Mouse (Mus musculus) neural tube, embryonic 11.5 days (tissue): ENCODE data around the gene Parpbp. TPM values are rescaled to one million over a fixed set of nuclear protein-coding genes. Genes with fewer than 3 reads are reported as not detected.

Experiments used
- ATAC-seq: fragments of 200-750 bp; cut with Nextera tagmentation; 2 replicates; pipeline ENCODE4 v1.8.0; 2017; ENCODE audit warnings: moderate number of reproducible peaks, mild to moderate bottlenecking, moderate TSS enrichment, moderate library complexity; ENCODE audit not compliant: insufficient read depth, low FRiP score, low TSS enrichment
- DNase-seq: peaks from one replicate; pipeline ENCODE4 v3.0.0-alpha.2; 2015; ENCODE audit warnings: low spot score
- H3K27ac ChIP-seq: fragments of 300-500 bp; sonication (generic); 2 replicates; pipeline ENCODE4 v1.5.1; 2014; ENCODE audit warnings: low read depth, mild to moderate bottlenecking, low read length
- H3K27me3 ChIP-seq: fragments of 300-500 bp; sonication (generic); 2 replicates; pipeline ENCODE4 v1.6.1; 2014; ENCODE audit warnings: mild to moderate bottlenecking, low read length, mixed read lengths; ENCODE audit not compliant: control insufficient read depth, insufficient read depth
- H3K36me3 ChIP-seq: fragments of 300-500 bp; sonication (generic); 2 replicates; pipeline ENCODE4 v1.6.1; 2014; ENCODE audit warnings: mild to moderate bottlenecking, low read length, moderate library complexity, mixed read lengths; ENCODE audit not compliant: control insufficient read depth, insufficient read depth
- H3K4me1 ChIP-seq: fragments of 300-500 bp; sonication (generic); 2 replicates; pipeline ENCODE4 v1.6.1; 2014; ENCODE audit warnings: low read length, mixed read lengths; ENCODE audit not compliant: control insufficient read depth, insufficient read depth
- H3K4me2 ChIP-seq: fragments of 300-500 bp; sonication (generic); 2 replicates; pipeline ENCODE4 v1.6.1; 2014; ENCODE audit warnings: low read depth, mild to moderate bottlenecking, moderate library complexity
- H3K4me3 ChIP-seq: fragments of 300-500 bp; sonication (generic); 2 replicates; pipeline ENCODE4 v1.5.1; 2014; ENCODE audit warnings: low read depth, low read length
- H3K9ac ChIP-seq: fragments of 300-500 bp; sonication (generic); 2 replicates; pipeline ENCODE4 v1.6.1; 2014; ENCODE audit warnings: mild to moderate bottlenecking, low read length
- H3K9me3 ChIP-seq: fragments of 300-500 bp; sonication (generic); 2 replicates; pipeline ENCODE4 v1.6.1; 2016; ENCODE audit warnings: low read length; ENCODE audit not compliant: control insufficient read depth
- WGBS: fragments of 180-500 bp; shearing (Covaris S2); extraction: QIAGEN DNeasy Blood & Tissue Kit; methylation state at CpG from one replicate; pipeline ENCODE4 v1.1.7; 2014; 5-methylcytosine and 5-hydroxymethylcytosine counted together
- polyA plus RNA-seq: library from polyadenylated mRNA; unstranded; fragments of >200 nt; fragmentation: Nextera tagmentation; extraction: Ambion mirVana; gene quantifications from 2 replicates; pipeline ENCODE4 v1.2.1, GENCODE M21; 2014

Gene Parpbp
- polyA plus RNA-seq, 1 experiment from 2014 or later: 12.6 TPM

DNA sequence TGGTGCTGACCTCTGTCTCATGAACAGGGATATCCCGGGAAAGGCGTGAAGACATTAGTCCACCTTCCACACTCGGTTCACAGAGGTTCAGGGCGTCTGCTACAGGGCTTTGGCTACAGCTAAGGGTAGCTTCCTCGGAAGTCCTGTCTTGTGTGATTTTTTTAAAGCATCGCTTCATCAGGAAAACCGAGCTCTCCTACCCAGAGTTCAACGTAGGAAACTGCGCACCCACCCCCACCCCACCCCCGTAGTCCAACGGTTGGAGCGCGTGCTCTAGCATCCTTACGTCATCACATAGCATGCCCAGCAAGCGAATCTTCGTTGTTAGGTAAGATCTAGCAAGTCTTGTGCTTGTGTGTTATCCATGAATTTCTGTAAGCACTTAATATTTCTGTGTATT is 11.1 kb downstream of the Parpbp start:
- H3K4me2 ChIP-seq: no peak overlapping the region
- H3K27ac ChIP-seq: no peak overlapping the region
- H3K36me3 ChIP-seq: peaks cover 2% of the 10 kb centered on the region; the same call in 1 of the 2 replicates
- H3K9ac ChIP-seq: no peak overlapping the region
- 93% methylated on average over 16 of the region's 16 CpGs for whole genome bisulfite sequencing
- DNase-seq (no peak), ATAC-seq (no peak)
- no peaks in the 10 kb centered on the region for H3K9me3 ChIP-seq
- H3K4me1 ChIP-seq: no peaks in the 10 kb centered on the region
- H3K4me3 ChIP-seq: no peak overlapping the region
- H3K27me3 ChIP-seq: no peaks in the 10 kb centered on the region

DNA sequence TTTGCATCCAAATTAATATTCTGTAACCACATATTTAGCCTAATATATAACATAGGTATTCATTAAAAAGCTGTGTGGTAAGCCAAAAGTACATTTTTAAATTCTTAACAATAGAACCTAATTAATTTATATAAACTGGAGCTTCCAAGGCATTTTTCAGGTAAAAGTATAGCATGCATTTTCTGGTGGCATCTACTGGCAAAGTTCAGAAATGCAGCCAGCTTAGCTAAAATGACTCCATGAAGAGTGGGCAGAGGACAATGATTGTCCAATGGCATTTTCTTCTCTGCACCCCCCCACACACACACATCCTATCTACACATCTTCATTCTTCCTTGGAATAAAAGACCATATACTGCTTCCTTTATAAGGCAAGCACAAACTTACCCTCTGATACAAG is 27.0 kb downstream of the Parpbp start:
- Histone ChIP-seq H3K4me1 (no peaks in the 10 kb centered on the region), H3K4me2 (no peak overlapping the region), H3K9me3 (no peaks in the 10 kb centered on the region), H3K27me3 (no peaks in the 10 kb centered on the region), H3K9ac (no peak overlapping the region), H3K27ac (no peak overlapping the region), H3K4me3 (no peak overlapping the region), H3K36me3 (no peaks in the 10 kb centered on the region; the same call in 1 of the 2 replicates)
- ATAC-seq (no peak), DNase-seq (no peak)

DNA sequence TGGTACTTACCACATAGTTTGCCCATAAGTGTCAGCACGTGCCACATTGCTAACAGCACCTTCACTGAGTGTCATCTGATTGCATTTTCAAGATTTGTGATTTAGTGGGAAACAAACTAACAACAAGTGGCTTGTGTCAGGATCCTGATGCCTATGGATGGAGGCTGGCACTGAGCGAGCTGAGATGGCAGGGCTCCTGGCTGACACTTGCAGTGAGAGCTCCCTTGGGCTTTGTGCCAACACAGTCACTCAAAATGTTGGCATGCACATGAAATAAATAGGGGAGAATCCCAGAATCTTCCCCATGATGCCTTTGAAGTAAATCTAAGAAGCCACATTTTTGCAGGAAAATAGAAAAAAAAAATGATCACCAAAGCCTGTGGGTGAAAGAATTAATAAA is 33.5 kb downstream of the Parpbp start:
- H3K36me3 ChIP-seq: peaks cover 2% of the 10 kb centered on the region; the same call in 1 of the 2 replicates
- no peak for DNase-seq
- no peaks in the 10 kb centered on the region for H3K4me1 ChIP-seq
- 92% methylated on average over 2 of the region's 2 CpGs for WGBS
- no peak for ATAC-seq
- no peaks in the 10 kb centered on the region for H3K9me3 ChIP-seq
- H3K27ac ChIP-seq: no peak overlapping the region
- no peak overlapping the region for H3K4me3 ChIP-seq
- H3K27me3 ChIP-seq: no peaks in the 10 kb centered on the region
- no peak overlapping the region for H3K9ac ChIP-seq
- no peak overlapping the region for H3K4me2 ChIP-seq

DNA sequence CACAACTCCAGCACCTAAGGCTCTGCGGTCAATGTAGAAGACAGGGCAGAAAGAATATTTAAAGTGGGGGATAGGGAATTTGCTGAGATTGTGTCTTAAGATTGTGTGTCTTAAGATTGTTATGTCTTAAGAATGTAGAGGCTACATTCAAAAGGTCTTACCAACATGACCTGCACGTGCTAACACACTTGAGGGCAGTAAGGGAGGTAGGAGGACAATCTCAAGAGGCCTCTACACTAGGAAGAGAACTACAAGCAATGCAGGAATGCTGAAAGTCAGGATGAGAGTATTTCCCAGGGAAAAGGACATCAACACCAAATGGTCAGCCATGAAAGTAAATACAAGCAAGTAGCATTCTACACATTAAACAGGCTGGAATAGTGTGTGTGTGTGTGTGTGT is 40.6 kb downstream of the Parpbp start:
- H3K9ac ChIP-seq: no peak overlapping the region
- no peaks in the 10 kb centered on the region for H3K36me3 ChIP-seq
- ATAC-seq (no peak), DNase-seq (no peak)
- H3K4me3 ChIP-seq: no peak overlapping the region
- no peak overlapping the region for H3K4me2 ChIP-seq
- no peaks in the 10 kb centered on the region for H3K9me3 ChIP-seq
- 91% methylated on average over 2 of the region's 2 CpGs for WGBS
- no peaks in the 10 kb centered on the region for H3K4me1 ChIP-seq
- H3K27me3 ChIP-seq: no peaks in the 10 kb centered on the region
- H3K27ac ChIP-seq: no peak overlapping the region

DNA sequence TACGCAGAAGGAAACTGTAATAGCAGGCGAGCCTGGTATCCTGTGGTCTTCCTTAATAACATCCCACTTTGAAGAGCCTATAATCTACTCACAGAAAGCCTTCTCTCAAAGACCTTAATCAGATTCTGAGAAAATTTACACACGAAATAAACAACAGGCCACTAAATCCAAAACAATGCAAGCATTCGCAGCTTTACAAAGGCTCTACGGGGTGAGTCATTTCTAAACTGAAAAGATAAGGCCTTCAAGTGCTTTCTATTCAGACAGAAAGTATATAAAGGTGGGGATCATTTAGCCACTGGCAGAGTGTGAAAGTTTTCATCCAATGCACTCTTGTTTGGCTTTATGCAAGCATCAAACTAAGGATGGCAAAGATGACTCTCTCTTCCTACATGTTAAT is 56.0 kb downstream of the Parpbp start, which contains the start of gene Pmch:
Gene Pmch, plus strand, starts transcription at position 301 of the 400 bp plus-strand sequence.
- no peaks in the 10 kb centered on the region for H3K36me3 ChIP-seq
- no peak within 1 kb of the TSS for H3K9ac ChIP-seq
- H3K9me3 ChIP-seq: no peaks in the 10 kb centered on the region
- H3K4me3 ChIP-seq: no peak within 1 kb of the TSS
- ATAC-seq: no peak
- H3K4me2 ChIP-seq: no peak within 1 kb of the TSS
- no peak within 1 kb of the TSS for H3K27ac ChIP-seq
- 63% methylated on average over 5 of the region's 5 CpGs for WGBS
- no peaks in the 10 kb centered on the region for H3K4me1 ChIP-seq
- no peak for DNase-seq
- H3K27me3 ChIP-seq: no peaks in the 10 kb centered on the region

DNA sequence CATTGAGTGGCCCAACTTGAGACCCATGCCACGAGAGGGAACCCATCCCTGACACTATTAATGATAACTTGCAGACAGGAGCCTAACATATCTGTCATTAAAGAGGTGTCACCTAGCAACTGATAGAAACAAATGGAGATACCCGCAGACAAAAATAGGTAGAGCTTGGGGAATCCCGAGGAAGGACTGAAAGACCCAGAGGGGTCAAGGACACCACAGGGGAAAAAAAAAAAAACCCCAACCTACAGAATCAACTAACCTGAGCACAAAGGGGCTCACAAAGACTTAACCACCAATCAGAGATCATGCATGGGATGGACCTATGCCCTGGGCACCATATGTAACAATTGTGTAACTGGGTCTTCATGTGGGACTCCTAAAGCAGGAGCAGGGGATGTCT is 79.4 kb downstream of the Parpbp start:
- Histone ChIP-seq H3K4me3 (no peak overlapping the region), H3K36me3 (no peaks in the 10 kb centered on the region), H3K4me2 (no peak overlapping the region), H3K9ac (no peak overlapping the region), H3K27ac (no peak overlapping the region), H3K27me3 (no peaks in the 10 kb centered on the region), H3K9me3 (no peaks in the 10 kb centered on the region), H3K4me1 (no peaks in the 10 kb centered on the region)
- DNase-seq (no peak), ATAC-seq (no peak)
- 90% methylated on average over 3 of the region's 3 CpGs for WGBS

DNA sequence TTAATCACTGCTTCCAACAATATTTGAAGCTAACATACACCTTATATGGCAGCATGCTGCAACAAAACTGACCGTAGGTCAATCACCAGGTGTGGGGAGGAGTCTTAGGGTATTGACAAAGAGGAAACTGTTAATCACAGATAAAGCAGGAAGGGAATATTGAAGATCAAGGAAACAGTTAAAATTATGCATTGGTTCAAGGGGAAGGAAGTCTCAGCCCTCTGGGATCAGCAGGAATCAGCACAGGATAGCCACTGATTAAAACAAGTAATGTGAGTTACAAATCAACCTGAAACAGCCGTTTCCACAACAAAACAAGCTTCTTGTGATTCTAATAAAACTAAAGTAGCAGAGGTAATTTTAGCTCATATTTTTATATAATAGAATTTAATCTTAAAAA is 81.9 kb downstream of the Parpbp start:
- H3K27ac ChIP-seq: no peak overlapping the region
- no peaks in the 10 kb centered on the region for H3K27me3 ChIP-seq
- no peaks in the 10 kb centered on the region for H3K4me1 ChIP-seq
- H3K9me3 ChIP-seq: no peaks in the 10 kb centered on the region
- no peaks in the 10 kb centered on the region for H3K36me3 ChIP-seq
- no peak overlapping the region for H3K4me2 ChIP-seq
- H3K4me3 ChIP-seq: no peak overlapping the region
- 74% methylated on average over 2 of the region's 2 CpGs for WGBS
- ATAC-seq (no peak), DNase-seq (no peak)
- H3K9ac ChIP-seq: no peak overlapping the region

DNA sequence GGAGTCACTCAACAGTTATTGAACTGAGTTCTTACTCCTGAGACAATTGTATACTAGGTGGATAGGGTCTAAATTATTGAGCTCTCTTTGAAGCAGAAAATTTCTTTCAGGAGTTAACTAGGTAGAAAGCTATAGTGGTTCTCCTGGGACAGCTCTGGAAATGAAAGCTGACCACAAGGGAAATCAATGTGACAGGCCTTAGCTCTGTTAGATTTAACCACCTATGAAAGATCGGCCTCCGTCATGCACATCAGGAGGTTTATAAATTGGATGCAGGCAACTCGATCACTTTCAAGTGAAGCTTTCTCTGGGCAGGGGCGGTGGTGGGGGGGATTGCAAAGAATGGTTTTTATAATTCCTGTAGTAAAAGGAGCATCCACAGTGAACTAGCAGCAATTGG is 83.3 kb downstream of the Parpbp start:
- Histone ChIP-seq H3K4me3 (no peak overlapping the region), H3K27me3 (no peaks in the 10 kb centered on the region), H3K4me1 (no peaks in the 10 kb centered on the region), H3K36me3 (no peaks in the 10 kb centered on the region), H3K9ac (no peak overlapping the region), H3K4me2 (no peak overlapping the region), H3K9me3 (no peaks in the 10 kb centered on the region), H3K27ac (no peak overlapping the region)
- no peak for ATAC-seq
- no peak for DNase-seq
- WGBS: 64% methylated on average over 4 of the region's 4 CpGs

DNA sequence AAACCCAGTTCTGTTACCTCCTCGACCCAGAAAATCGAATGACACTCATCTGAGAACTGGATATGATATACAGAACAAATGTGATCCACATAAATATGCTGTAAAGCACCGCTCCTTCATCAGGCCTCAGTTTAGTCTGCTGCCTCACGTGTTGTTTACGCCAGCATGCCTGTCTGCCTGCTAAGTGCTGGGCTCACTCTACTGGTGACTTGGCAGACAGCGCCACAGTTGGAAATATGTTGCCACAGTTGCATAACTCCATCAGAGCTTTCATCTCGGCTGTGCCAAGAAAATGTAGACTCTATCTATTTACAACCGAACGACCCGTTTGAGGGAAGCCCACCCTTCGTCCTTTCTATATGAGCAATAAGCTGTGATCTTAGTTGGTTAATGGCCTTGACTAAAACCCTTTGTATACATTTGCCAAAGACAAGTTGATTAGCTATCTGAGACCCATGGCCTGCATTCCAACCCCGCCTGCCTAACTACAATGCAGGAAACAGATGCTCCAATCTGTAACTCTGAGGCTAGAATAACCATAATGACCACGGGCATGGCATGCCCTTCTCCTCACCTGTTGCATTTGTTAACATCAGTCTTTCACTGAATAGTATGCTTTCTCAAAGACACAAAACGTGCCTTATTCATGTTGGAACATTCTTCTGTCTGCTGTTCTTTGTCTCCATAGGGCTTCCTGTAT is 89.6 kb downstream of the Parpbp start:
- H3K4me1 ChIP-seq: no peaks in the 10 kb centered on the region
- no peak overlapping the region for H3K4me2 ChIP-seq
- H3K36me3 ChIP-seq: no peaks in the 10 kb centered on the region
- H3K4me3 ChIP-seq: no peak overlapping the region
- no peaks in the 10 kb centered on the region for H3K27me3 ChIP-seq
- H3K9ac ChIP-seq: no peak overlapping the region
- H3K27ac ChIP-seq: no peak overlapping the region
- 81% methylated on average over 14 of the region's 14 CpGs for WGBS
- ATAC-seq: no peak
- H3K9me3 ChIP-seq: no peaks in the 10 kb centered on the region
- no peak for DNase-seq
